Mouse (Mus musculus): Measurements from ENCODE around the gene Enpp7. TPM values are rescaled to one million over a fixed set of nuclear protein-coding genes. Genes with fewer than 3 reads are reported as not detected.

The Enpp7 gene
- not detected for total RNA-seq (2021)
- long read RNA-seq, experiment 1, result 0 reads
- long read RNA-seq, experiment 2, result 0 reads

GRCm38 (mm10) chr11:118987999-118988398, at the start of gene Enpp7:
TSS of gene Enpp7 (plus strand) at chr11:118988188.
- no peak for DNase-seq (ENCODE audit: low spot score in 2 of 2)

DNA sequence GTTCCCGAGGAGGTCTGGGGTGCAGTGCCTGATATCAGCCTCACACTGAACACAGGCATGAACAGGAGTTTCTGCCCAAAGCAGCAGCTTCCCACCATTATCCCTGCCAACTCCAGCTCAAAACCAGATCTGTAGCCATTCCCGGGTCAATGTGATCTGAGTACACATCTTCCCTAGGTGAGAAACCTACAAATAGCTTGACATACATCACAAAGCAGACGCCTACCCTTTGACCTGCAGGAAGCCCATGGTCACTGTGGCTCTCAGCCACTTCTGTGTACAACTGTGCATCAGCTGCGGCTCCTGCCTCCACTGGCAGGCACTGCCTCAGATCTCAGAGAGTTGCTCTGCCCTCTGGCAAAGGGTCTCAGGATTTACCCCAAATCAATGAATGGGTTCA, 48.3 kb upstream of the Enpp7 start:
- no peak for DNase-seq (ENCODE audit: low spot score in 2 of 2)

- DNase-seq (ENCODE audit: low spot score in 2 of 2), result no peak
These were observed 47.4 kb upstream of the Enpp7 start for GRCm38 (mm10) chr11:118940539-118940938.

DNA sequence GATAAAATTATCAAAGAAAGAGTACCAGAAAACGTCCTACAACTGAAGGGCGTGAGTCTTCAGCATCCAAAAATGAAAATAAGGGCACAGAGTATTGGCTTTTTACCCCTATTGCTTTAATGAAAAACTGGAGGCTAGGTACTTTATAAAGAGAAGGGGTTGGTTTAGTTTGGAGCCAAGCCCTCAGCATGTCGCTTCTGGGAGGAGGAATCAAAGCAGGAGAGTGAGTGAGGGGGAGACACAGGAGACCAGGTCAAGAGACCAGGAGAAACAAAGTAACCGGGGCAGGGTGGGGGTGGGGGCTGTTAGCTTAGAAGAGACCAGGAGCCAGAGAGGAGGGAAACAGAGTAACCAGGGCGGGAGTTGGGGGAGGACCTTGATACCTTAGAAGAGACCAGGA, 46.7 kb upstream of the Enpp7 start:
- DNase-seq (ENCODE audit: low spot score in 2 of 2), result no peak

GRCm38 (mm10) chr11:118945868-118946267, 42.1 kb upstream of the Enpp7 start:
- no peak for DNase-seq (ENCODE audit: low spot score in 2 of 2)

- DNase-seq (ENCODE audit: low spot score in 2 of 2), result no peak
These were observed 33.0 kb upstream of the Enpp7 start for GRCm38 (mm10) chr11:118955016-118955415.

DNA sequence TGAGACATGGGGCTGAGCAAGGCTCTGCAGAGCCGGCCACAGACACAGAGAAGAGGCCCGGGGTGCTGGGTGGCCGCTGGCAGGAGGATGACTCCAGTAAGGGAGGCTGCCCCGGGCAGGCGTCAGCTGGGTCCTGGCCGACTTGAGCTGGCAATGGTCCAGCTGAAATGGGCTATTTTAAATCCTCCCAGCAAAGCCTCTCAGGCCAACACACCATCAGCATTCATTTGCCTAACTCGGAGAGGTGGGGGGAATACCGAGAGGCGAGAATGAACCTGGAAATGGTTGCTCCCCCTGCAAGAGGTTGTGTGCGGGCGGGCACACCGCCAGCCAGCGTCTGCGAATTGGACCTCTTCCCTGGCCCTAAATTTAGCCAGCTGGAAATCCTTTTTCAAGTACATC, 30.9 kb upstream of the Enpp7 start:
- no peak for DNase-seq (ENCODE audit: low spot score in 2 of 2)

GRCm38 (mm10) chr11:118960649-118961048, 27.3 kb upstream of the Enpp7 start:
- no peak for DNase-seq (ENCODE audit: low spot score in 2 of 2)

GRCm38 (mm10) chr11:118962478-118962877, 25.5 kb upstream of the Enpp7 start:
- no peak for DNase-seq (ENCODE audit: low spot score in 2 of 2)

GRCm38 (mm10) chr11:118963926-118964325, 24.1 kb upstream of the Enpp7 start:
- DNase-seq (ENCODE audit: low spot score in 2 of 2), result no peak

- no peak for DNase-seq (ENCODE audit: low spot score in 2 of 2)
These were observed 22.9 kb upstream of the Enpp7 start for GRCm38 (mm10) chr11:118965078-118965477.

DNA sequence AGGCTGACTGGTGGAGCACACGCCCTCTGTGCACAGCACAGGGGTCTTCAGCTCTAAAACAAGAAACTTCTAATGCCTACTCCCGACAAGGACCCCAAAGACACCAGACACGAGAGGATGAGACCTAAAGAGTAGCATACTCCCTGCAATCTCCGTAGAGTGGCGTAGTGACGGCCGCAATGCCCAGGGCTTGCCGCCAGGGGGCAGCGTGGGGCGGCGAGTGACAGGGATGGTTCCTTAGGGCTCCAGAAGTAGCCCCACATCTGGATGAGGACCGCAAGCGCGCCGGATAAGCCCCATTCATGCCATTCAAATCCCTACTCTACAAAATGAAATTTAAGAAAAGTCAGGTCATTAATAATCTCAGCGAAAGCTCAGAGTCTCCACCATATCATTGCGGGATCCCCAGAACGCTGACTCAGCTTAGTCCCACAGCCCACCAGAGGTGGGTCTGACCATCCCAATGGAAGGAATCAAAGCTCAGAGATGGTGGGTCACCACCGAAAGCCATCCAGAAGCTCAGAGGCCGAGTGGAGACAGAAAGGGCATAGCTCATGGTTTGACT, 16.4 kb upstream of the Enpp7 start:
- no peak for DNase-seq (ENCODE audit: low spot score in 2 of 2)

DNA sequence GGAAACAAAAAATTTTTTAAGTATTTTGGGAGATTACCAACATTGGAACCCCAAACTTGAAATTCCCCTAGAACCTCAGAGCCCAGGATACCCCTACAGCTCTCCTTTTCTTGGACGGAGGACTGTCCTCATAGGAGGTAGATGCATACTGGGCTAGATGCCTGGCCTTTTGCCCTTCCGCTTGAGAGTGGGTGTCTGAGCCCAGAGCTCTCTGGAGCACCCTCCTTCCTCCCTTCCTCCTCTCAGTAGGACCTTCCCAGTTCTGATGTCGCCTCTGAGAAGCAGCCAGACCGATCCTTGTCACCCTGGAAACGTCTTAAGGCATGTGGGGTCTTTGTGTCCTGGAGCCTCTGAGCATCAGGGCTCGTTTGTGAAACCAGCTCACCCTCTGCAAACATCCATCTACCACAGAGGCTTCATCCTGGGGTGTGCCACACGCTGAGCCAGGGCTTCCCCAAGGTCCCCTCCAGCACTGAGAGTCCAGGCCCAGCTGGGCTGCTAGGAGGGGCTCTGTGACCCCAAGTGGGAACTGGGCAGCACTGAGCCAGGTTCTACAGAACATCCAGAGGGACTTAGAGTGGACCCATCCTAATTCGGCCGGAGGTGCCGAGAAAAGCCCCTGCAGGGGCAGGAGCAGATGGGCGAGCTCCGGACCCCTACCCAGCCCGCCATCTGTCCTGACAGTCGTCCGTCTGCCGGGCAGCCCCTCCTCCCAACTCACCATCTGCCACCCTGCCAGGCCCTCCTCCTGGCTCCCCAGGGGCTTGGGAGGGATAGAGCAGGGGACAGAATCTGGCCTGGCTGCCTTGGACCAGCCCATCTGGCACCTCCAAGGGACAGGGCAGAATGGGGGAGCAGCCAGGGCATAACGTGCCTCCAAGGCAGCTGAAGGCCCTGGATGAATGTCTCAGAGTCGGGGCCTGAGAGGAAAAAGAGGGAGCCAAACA, 15.3 kb upstream of the Enpp7 start:
- no peak for DNase-seq (ENCODE audit: low spot score in 2 of 2)

GRCm38 (mm10) chr11:118974340-118974739, 13.6 kb upstream of the Enpp7 start:
- DNase-seq (ENCODE audit: low spot score in 2 of 2), result no peak

GRCm38 (mm10) chr11:118975427-118975826, 12.6 kb upstream of the Enpp7 start:
- DNase-seq (ENCODE audit: low spot score in 2 of 2), result peak in 1 of 2 experiments; percentile 36

- no peak for DNase-seq (ENCODE audit: low spot score in 2 of 2)
These were observed 12.1 kb upstream of the Enpp7 start for GRCm38 (mm10) chr11:118975917-118976316.

- DNase-seq (ENCODE audit: low spot score in 2 of 2), result no peak
These were observed 7.6 kb upstream of the Enpp7 start for GRCm38 (mm10) chr11:118980388-118980787.

GRCm38 (mm10) chr11:118981012-118981776, 6.8 kb upstream of the Enpp7 start:
- DNase-seq (ENCODE audit: low spot score in 2 of 2), result no peak

DNA sequence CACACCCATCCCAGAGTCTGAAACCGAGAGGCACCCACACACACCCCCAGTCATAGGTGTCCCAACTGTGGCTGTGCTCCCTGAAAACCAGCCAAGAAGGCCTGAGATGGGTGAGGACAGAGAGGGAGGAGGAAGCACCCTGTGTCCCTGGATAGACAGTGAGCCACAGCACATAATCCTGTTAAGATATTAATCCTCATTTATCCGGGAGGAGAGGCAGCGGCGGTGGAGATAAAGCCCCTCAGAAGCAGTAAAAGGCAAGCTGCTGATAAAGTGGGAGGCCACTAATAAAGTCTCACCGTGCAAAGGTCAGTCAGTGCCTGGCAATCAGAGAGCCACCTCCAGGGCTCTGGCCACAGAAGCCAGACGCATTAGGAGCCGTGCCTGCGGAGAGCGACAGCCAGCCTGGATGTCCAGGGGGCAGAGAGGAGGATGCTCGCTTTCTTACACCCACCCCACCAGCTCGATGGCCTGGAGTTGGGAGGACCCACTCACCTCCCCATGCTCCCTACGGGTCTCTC, 5.3 kb upstream of the Enpp7 start:
- DNase-seq (ENCODE audit: low spot score in 2 of 2), result no peak

- no peak for DNase-seq (ENCODE audit: low spot score in 2 of 2)
These were observed 2.4 kb upstream of the Enpp7 start for GRCm38 (mm10) chr11:118985571-118985970.

DNA sequence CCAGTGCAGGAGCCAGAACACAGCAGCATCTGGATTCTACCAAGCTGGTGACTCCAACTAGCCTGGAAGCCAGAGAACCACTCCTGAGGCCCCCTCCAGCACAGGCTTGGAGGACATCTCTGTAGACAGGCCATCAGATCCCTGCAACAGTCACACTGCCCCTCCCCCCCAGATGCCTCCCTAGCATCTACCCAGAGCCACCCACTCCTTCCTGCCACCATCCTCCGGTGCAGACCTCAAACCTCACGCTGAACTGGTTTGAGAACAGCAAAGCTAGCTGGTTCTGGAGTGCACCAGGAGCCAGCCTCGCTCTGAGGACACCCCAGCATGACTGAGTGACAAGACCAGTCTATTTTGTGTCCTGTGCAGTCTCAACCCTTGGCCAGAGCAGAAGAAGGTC, 4.8 kb downstream of the Enpp7 start:
- no peak for DNase-seq (ENCODE audit: low spot score in 2 of 2)

DNA sequence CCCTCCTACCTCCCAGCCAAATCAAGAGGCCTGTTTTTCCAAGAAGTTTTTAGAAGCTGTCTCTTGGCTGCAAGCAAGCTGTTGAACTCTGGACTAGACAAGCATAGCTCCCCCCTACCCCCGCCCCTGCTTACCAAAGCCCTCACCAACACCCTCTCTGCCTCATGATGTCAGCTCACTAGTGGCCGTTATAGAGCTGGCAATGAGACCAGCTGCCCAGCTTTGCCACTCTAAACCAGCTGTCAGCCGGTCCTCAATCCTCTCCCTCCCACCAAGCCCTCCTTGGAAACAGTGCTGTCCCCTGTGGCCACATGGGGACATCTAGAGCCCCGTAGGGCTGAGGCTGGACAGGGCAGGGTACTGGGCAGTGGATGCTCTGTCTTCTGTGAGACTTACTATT, 7.5 kb downstream of the Enpp7 start:
- no peak for DNase-seq (ENCODE audit: low spot score in 2 of 2)

Data from adrenal gland, postnatal 4 days (tissue).